Mouse (Mus musculus) small intestine, adult 2 months (tissue): ENCODE results near the gene Rpl28.

Experiments
- CTCF ChIP-seq: fragments of 200-500 bp; IDR thresholded peaks from 2 replicates; pipeline ENCODE4 v1.5.1; 2012; ENCODE audit warnings: low read depth, mild to moderate bottlenecking, control low read depth, inconsistent platforms, low read length, moderate library complexity, mixed read lengths; ENCODE audit not compliant: insufficient replicate concordance, insufficient read length; ENCODE audit errors: extremely low read depth
- POLR2A ChIP-seq: fragments of 200-500 bp; IDR thresholded peaks from 2 replicates; pipeline ENCODE4 v1.6.1; 2012; ENCODE audit warnings: low read depth, mild to moderate bottlenecking, control low read depth, inconsistent platforms, low read length, moderate library complexity

- no peak for TF ChIP-seq POLR2A
- TF ChIP-seq CTCF, result no peak
Observed at GRCm38 (mm10) chr7:4748321-4748720, 44.4 kb upstream of the Rpl28 start.
